Mouse (Mus musculus) limb, embryonic 12.5 days (tissue): ENCODE measurements around the gene Rbpjl. TPM values are rescaled to one million over a fixed set of nuclear protein-coding genes. Genes with fewer than 3 reads are reported as not detected.

Experiments
- ATAC-seq: fragments of 200-750 bp; cut with Nextera tagmentation; 2 replicates; pipeline ENCODE4 v1.8.0; 2017; ENCODE audit warnings: low read depth, moderate TSS enrichment; ENCODE audit not compliant: insufficient number of reproducible peaks, insufficient read depth, low FRiP score, low TSS enrichment
- H3K27ac ChIP-seq: fragments of 300-500 bp; sonication (generic); 2 replicates; pipeline ENCODE4 v1.5.1; 2016; ENCODE audit warnings: mild to moderate bottlenecking, moderate library complexity
- H3K27me3 ChIP-seq: fragments of 300-500 bp; sonication (generic); 2 replicates; pipeline ENCODE4 v1.6.1; 2016; ENCODE audit warnings: mild to moderate bottlenecking, moderate library complexity
- H3K36me3 ChIP-seq: fragments of 300-500 bp; sonication (generic); 2 replicates; pipeline ENCODE4 v1.6.1; 2016; ENCODE audit warnings: mild to moderate bottlenecking, moderate library complexity
- H3K4me1 ChIP-seq: fragments of 300-500 bp; sonication (generic); replicated peaks from 2 replicates; pipeline ENCODE4 v1.6.1; 2016
- H3K4me2 ChIP-seq: fragments of 300-500 bp; sonication (generic); 2 replicates; pipeline ENCODE4 v1.6.1; 2016; ENCODE audit warnings: mild to moderate bottlenecking, moderate library complexity
- H3K4me3 ChIP-seq: fragments of 300-500 bp; sonication (generic); replicated peaks from 2 replicates; pipeline ENCODE4 v1.5.1; 2016; ENCODE audit warnings: mild to moderate bottlenecking
- H3K9ac ChIP-seq: fragments of 300-500 bp; sonication (generic); replicated peaks from 2 replicates; pipeline ENCODE4 v1.6.1; 2016; ENCODE audit warnings: mild to moderate bottlenecking, moderate library complexity
- H3K9me3 ChIP-seq: fragments of 300-500 bp; sonication (generic); 2 replicates; pipeline ENCODE4 v1.6.1; 2016; ENCODE audit warnings: mild to moderate bottlenecking, moderate library complexity
- WGBS: fragments of 180-500 bp; shearing (Covaris S2); methylation state at CpG from one replicate; pipeline ENCODE4 v1.1.7; 2016; 5-methylcytosine and 5-hydroxymethylcytosine counted together
- polyA plus RNA-seq: library from polyadenylated mRNA; unstranded; fragments of >200 nt; fragmentation: Nextera tagmentation; extraction: Ambion mirVana; gene quantifications from 2 replicates; pipeline ENCODE4 v1.2.1, GENCODE M21; 2016

The Rbpjl gene
- polyA plus RNA-seq, 1 experiment from 2014 or later = 0.40 TPM

DNA sequence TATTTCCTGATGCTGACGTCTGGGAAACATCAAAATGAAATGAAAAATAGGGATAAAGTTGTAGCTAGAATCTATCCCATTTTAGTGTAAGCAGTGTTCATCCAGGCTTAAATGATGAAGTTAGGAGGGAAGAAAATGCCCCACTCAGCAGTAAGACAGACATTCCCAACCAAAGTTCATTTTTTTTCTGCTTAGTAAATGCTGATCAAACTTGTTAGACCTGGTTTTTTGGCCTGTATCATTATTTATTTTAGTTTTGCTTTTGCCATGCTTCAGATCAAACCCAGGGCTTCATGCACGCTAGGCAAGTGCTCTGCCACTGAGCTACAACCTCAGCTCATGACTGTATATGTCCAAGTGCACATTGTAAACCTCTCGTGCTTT is 43.1 kb downstream of the Rbpjl start:
- no peak for ATAC-seq
- H3K27me3 ChIP-seq = peaks cover 15% of the 10 kb centered on the region
- H3K4me1 ChIP-seq = peaks cover 20% of the 10 kb centered on the region
- no peak overlapping the region for H3K9ac ChIP-seq
- H3K9me3 ChIP-seq = no peaks in the 10 kb centered on the region
- no peak overlapping the region for H3K27ac ChIP-seq
- 75% methylated on average over 3 of the region's 3 CpGs for WGBS
- H3K4me2 ChIP-seq = no peak overlapping the region
- H3K36me3 ChIP-seq = no peaks in the 10 kb centered on the region
- H3K4me3 ChIP-seq = no peak overlapping the region

DNA sequence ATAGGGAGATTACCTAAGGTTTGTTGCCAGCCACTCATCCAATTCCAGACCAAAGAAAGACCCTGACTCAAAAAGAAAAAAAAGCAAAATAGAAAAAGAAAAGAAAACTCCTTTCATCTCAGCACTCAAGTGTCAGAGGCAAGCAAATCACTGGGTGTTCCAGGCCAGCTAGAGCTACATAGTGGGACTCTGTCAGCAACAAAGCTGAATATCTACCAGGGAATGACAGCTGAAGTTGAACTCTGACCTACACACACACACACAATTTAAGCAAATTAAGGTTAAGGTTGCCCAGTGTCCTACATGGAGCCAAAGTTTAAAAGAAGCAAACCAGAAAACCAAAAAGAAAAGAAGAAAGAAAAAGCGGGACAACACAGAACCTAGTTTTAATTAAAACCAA is 45.2 kb downstream of the Rbpjl start:
- no peaks in the 10 kb centered on the region for H3K9me3 ChIP-seq
- H3K27me3 ChIP-seq = peaks cover 3% of the 10 kb centered on the region; the same call in 1 of the 2 replicates
- H3K4me2 ChIP-seq = no peak overlapping the region
- H3K27ac ChIP-seq = no peak overlapping the region
- no peak for ATAC-seq
- no peak overlapping the region for H3K9ac ChIP-seq
- H3K36me3 ChIP-seq = no peaks in the 10 kb centered on the region
- 86% methylated on average over 1 of the region's 1 CpGs for WGBS
- peaks cover 27% of the 10 kb centered on the region for H3K4me1 ChIP-seq
- no peak overlapping the region for H3K4me3 ChIP-seq

- H3K4me3 ChIP-seq = no peak overlapping the region
- peaks cover 21% of the 10 kb centered on the region for H3K4me1 ChIP-seq
- peaks cover 1% of the 10 kb centered on the region; the same call in 1 of the 2 replicates for H3K27me3 ChIP-seq
- 74% methylated on average over 5 of the region's 5 CpGs for WGBS
- no peaks in the 10 kb centered on the region for H3K36me3 ChIP-seq
- no peak overlapping the region for H3K9ac ChIP-seq
- ATAC-seq = no peak
- H3K27ac ChIP-seq = no peak overlapping the region
- H3K4me2 ChIP-seq = no peak overlapping the region
- no peaks in the 10 kb centered on the region for H3K9me3 ChIP-seq
Measured at GRCm38 (mm10) chr2:164448921-164449320, 46.0 kb downstream of the Rbpjl start.

DNA sequence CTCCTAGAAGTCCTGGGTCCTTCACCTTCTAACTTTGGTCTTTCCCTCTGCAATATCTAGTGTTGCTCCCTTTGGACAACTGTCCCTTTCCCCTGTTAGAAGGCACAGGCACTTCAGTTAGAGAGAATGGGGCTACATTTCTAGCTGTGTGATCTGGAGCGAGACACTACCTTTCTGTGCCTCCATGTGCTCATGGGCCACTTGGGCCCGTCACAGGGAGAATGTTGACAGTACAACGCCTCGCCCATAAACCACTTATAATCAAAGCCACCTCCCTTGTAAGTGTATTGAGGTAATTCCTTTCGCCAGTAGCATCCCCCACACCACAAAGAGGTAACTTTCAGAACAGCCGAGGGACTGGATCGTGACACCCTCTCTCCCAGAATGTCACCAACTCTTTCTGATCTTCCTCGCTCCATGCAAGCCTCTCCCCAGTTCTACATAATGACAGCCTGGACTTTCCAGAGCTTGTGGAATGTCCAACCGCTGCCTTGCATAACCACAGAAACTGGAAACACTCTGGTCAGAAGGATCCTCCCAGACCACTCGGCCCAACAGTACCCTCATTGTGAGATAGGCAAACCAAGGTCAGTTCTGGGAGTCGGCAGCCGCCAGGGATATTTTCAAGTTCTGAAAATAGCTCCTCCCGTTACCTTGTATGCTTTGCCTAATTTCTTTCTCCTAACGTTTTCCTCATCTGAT is 46.6 kb downstream of the Rbpjl start:
- H3K27me3 ChIP-seq = no peaks in the 10 kb centered on the region
- H3K27ac ChIP-seq = no peak overlapping the region
- H3K36me3 ChIP-seq = no peaks in the 10 kb centered on the region
- no peak overlapping the region for H3K4me3 ChIP-seq
- no peak for ATAC-seq
- WGBS = 80% methylated on average over 14 of the region's 14 CpGs
- no peaks in the 10 kb centered on the region for H3K9me3 ChIP-seq
- H3K4me1 ChIP-seq = peaks cover 21% of the 10 kb centered on the region
- no peak overlapping the region for H3K4me2 ChIP-seq
- H3K9ac ChIP-seq = no peak overlapping the region

DNA sequence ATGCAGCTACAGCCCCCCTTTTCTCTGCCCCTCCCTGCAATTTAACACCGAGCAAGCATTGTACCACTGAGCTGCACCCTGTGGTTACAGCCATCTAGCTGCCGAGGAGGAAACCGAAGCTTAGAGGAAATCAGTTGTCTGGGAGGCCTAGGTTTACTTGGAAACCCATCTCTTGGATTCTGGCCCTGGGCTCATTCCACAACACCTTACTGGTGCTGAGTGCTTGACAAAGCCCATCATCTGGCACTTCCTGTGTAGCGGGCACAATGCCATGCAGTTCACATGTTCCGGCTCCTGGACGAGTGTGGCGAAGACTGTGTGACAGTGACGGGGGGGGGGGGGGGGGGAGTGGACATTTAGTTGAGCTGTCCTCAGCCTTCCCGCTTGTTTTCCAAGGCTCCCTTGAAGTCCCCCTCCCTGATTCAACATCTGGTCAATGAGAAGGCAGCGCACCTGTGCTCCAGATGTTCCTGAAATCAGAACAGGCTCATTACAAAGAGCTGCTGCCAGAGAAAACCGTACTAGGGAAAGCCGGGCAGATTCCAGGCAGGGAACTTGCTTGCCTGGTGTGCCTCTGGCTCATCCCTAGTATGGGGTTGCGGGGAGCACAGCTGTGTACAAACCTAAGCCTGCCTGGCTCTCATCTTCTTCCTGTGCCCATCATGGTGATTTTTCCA is 49.2 kb downstream of the Rbpjl start:
- H3K27me3 ChIP-seq = no peaks in the 10 kb centered on the region
- H3K4me3 ChIP-seq = no peak overlapping the region
- peak; percentile 56; the same call in 1 of the 2 replicates for ATAC-seq
- 15% methylated on average over 12 of the region's 13 CpGs for WGBS
- no peaks in the 10 kb centered on the region for H3K9me3 ChIP-seq
- peak overlapping the region; percentile 23 for H3K4me2 ChIP-seq
- H3K27ac ChIP-seq = peak overlapping the region; percentile 69
- no peaks in the 10 kb centered on the region for H3K36me3 ChIP-seq
- no peak overlapping the region; the same call in 1 of the 2 replicates for H3K9ac ChIP-seq
- H3K4me1 ChIP-seq = peaks cover 30% of the 10 kb centered on the region

DNA sequence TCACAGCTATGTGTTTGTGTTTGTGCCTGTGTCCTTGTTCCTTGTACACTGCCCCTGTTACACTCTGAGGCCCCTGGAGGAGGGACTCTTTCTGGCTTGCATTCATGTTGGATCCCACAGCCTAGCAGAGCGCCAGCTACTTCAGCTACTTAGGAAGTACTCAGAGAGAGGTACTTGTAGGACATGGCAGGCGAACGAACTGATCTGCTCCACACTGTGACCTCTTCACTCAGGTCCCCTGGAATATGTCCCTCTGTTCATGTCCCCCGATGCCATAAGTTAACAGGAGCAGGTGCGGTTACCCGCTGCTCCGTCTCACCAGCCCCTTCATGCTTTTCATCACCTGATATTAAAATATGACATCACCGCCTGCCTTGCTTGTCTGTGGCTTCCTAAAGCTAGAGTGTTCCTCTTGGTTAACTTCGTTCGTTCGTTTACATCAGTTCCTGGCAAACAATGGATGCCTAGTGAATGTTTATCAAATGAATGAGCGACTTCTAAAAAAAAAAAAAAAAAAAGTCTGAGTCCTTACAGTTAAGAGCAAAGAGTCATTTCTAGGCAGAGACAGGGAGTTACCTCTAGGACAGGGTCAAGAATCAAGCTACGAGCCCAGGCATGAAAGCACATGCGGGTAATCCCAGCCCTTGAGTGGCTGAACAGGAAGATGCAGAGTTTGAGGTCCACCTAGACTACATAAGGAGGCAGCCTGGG is 50.3 kb downstream of the Rbpjl start:
- H3K36me3 ChIP-seq = no peaks in the 10 kb centered on the region
- WGBS = 78% methylated on average over 14 of the region's 14 CpGs
- peaks cover 31% of the 10 kb centered on the region for H3K4me1 ChIP-seq
- ATAC-seq = no peak
- H3K4me2 ChIP-seq = no peak overlapping the region
- H3K9me3 ChIP-seq = no peaks in the 10 kb centered on the region
- H3K27me3 ChIP-seq = no peaks in the 10 kb centered on the region
- H3K9ac ChIP-seq = no peak overlapping the region
- no peak overlapping the region for H3K4me3 ChIP-seq
- H3K27ac ChIP-seq = no peak overlapping the region

- WGBS = 67% methylated on average over 7 of the region's 7 CpGs
- Histone ChIP-seq H3K27ac (no peak overlapping the region), H3K4me1 (peaks cover 31% of the 10 kb centered on the region), H3K9me3 (no peaks in the 10 kb centered on the region), H3K36me3 (no peaks in the 10 kb centered on the region), H3K4me3 (no peak overlapping the region), H3K27me3 (no peaks in the 10 kb centered on the region), H3K9ac (no peak overlapping the region), H3K4me2 (no peak overlapping the region)
- ATAC-seq = no peak
Measured at GRCm38 (mm10) chr2:164453887-164454500, 51.1 kb downstream of the Rbpjl start.

GRCm38 (mm10) chr2:164454846-164455245 is 51.9 kb downstream of the Rbpjl start:
- ATAC-seq = no peak
- no peaks in the 10 kb centered on the region for H3K27me3 ChIP-seq
- H3K27ac ChIP-seq = no peak overlapping the region
- WGBS = 78% methylated on average over 10 of the region's 10 CpGs
- H3K9ac ChIP-seq = no peak overlapping the region
- no peaks in the 10 kb centered on the region for H3K36me3 ChIP-seq
- no peak overlapping the region for H3K4me3 ChIP-seq
- peaks cover 31% of the 10 kb centered on the region for H3K4me1 ChIP-seq
- H3K4me2 ChIP-seq = no peak overlapping the region
- H3K9me3 ChIP-seq = no peaks in the 10 kb centered on the region

DNA sequence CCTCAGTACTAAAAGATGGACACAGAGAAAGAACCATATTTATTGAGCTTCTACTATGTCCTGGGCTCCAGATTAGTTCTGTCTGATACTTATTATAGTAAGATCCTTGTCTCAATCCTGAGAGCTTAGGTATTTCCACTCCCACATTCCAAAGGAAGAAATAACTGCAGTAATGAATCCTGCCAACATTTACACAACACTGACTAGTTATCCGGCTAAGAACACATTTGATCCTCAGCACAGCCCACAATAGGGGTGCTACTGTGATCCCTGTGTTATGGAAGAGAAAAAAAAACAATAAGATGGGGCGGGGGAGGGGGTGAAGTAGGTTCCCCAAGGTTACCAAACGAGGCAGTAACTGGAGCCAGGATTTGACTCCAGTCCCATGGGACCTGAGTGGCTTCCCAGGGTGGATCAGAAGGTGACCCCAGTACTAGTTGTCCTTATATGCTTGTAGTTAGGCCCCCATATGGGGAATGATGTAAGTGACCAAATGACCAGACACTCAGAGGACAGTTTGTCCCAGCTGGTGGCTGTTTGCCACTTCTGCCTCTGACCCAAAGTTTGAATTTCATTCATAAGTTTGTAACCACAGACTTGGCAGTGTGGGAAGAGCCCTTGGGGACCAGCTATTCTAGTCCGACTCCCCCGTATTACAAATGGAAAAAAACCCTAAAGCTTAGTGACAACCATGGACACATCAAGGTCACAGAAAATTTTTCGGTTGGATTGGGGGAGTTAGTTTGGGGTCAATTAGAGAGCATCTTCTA is 52.7 kb downstream of the Rbpjl start:
- peaks cover 31% of the 10 kb centered on the region for H3K4me1 ChIP-seq
- WGBS = 79% methylated on average over 6 of the region's 6 CpGs
- no peak for ATAC-seq
- no peak overlapping the region for H3K27ac ChIP-seq
- H3K36me3 ChIP-seq = no peaks in the 10 kb centered on the region
- no peaks in the 10 kb centered on the region for H3K9me3 ChIP-seq
- H3K27me3 ChIP-seq = no peaks in the 10 kb centered on the region
- no peak overlapping the region for H3K9ac ChIP-seq
- no peak overlapping the region for H3K4me2 ChIP-seq
- no peak overlapping the region for H3K4me3 ChIP-seq

DNA sequence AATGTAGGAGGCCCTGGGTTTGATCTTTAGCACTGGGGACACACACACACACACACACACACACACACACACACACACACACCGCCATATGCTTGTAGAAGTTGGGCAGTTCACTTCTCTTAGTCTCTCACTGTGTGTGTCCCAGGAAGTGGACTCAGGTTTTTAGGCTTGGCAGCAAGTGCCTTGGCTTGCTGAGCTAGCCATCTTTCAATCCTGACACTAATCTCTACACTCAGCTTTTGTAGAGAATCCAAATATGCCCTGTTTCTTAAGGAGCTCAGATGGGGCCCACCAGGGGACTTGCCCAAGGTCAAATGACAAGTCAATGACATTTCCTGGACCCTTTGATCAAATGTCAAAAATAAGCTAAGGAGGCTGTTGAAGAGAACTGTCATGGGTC is 53.5 kb downstream of the Rbpjl start:
- peak overlapping the region; percentile 41; the same call in 1 of the 2 replicates for H3K4me2 ChIP-seq
- peaks cover 28% of the 10 kb centered on the region for H3K4me1 ChIP-seq
- H3K27ac ChIP-seq = 0 out of 2 replicates have a peak overlapping the region, but pooled peaks have one; percentile 19
- 83% methylated on average over 1 of the region's 1 CpGs for WGBS
- ATAC-seq = no peak
- no peaks in the 10 kb centered on the region for H3K36me3 ChIP-seq
- H3K9ac ChIP-seq = no peak overlapping the region
- no peaks in the 10 kb centered on the region for H3K27me3 ChIP-seq
- no peak overlapping the region for H3K4me3 ChIP-seq
- H3K9me3 ChIP-seq = no peaks in the 10 kb centered on the region
